In genomic region chr16:39056061-39056460, GRCm38 (mm10) we compare ENCODE assay signal across 8 mouse cellular contexts.
A peak's percentile ranks its signal among the peaks of the same experiment; 100 is the strongest.
DNase-seq lines count a peak whose midpoint lies in the region; ATAC-seq and TF ChIP-seq lines count a peak whose summit lies in the region.

No protein-coding gene starts in this region.

- peak; percentile 34; the same call in 1 of the 2 replicates for ATAC-seq in neural tube, embryonic 14.5 days (ENCODE audit: low read depth)
- no peak for ATAC-seq in megakaryocyte, adult 5-6 weeks (ENCODE audit: poor library complexity, severe bottlenecking)

- no peaks in the 10 kb centered on the region for H3K9me3 ChIP-seq in neural tube, embryonic 14.5 days (ENCODE audit: control insufficient read depth, low read length)

- DNase-seq in adrenal gland, adult (ENCODE audit: inconsistent age in 2 of 2, low spot score in 1 of 2) = peak; percentile 11 to 73
- no peak for DNase-seq in adrenal gland, adult 8-10 months
- peak; percentile 18 for DNase-seq in thymus, postnatal 4 days
- DNase-seq in thymus, adult 2 months = no peak
- DNase-seq in heart, postnatal 10 days = peak; percentile 12 to 56
- peak; percentile 59 to 66 for DNase-seq in left cerebral cortex, adult 18-20 months (ENCODE audit: low spot score in 2 of 2)

- H3K36me3 ChIP-seq in thymus, adult 2 months (ENCODE audit: control insufficient read depth, insufficient read depth, low read length) = no peaks in the 10 kb centered on the region
- H3K36me3 ChIP-seq in neural tube, embryonic 14.5 days (ENCODE audit: control insufficient read depth, insufficient read depth, low read length) = no peaks in the 10 kb centered on the region

- no peaks in the 10 kb centered on the region for H3K27me3 ChIP-seq in thymus, adult 2 months (ENCODE audit: control insufficient read depth, insufficient read depth, low read length)
- no peaks in the 10 kb centered on the region for H3K27me3 ChIP-seq in neural tube, embryonic 14.5 days (ENCODE audit: control insufficient read depth, insufficient read depth, low read length)

- no peak overlapping the region for H3K9ac ChIP-seq in neural tube, embryonic 14.5 days (replicated peaks; ENCODE audit: low read depth, low read length)

- H3K4me1 ChIP-seq in thymus, adult 2 months (replicated peaks; ENCODE audit: control insufficient read depth, insufficient read depth, low read length) = no peaks in the 10 kb centered on the region
- H3K4me1 ChIP-seq in neural tube, embryonic 14.5 days (ENCODE audit: control insufficient read depth, insufficient read depth, low read length) = no peaks in the 10 kb centered on the region

- TF ChIP-seq POLR2A in thymus, adult 2 months (IDR thresholded peaks at IDR 0.05; ENCODE audit: control insufficient read depth, extremely low read depth, insufficient read depth, low read length, poor library complexity) = no peak

- WGBS in thymus, adult 2 months = 22% methylated on average over 6 of the region's 6 CpGs
- 19% methylated on average over 6 of the region's 6 CpGs for WGBS in neural tube, embryonic 14.5 days

- no peak overlapping the region for H3K4me2 ChIP-seq in neural tube, embryonic 14.5 days (ENCODE audit: low read depth, low read length)

- no peak for TF ChIP-seq CTCF in thymus, adult 2 months (IDR thresholded peaks at IDR 0.05; ENCODE audit: borderline replicate concordance, control insufficient read depth, extremely low read depth, insufficient read depth, low read length, poor library complexity)

- H3K4me3 ChIP-seq in thymus, adult 2 months (ENCODE audit: control insufficient read depth, insufficient read depth, low read length) = no peak overlapping the region
- H3K4me3 ChIP-seq in neural tube, embryonic 14.5 days (ENCODE audit: low read depth, low read length) = no peak overlapping the region

- intact Hi-C loops in heart, postnatal 10 days (cut with DNase I) = no loop called here

- H3K27ac ChIP-seq in thymus, adult 2 months (ENCODE audit: control insufficient read depth, insufficient read depth, low read length) = no peak overlapping the region
- no peak overlapping the region for H3K27ac ChIP-seq in neural tube, embryonic 14.5 days (ENCODE audit: low read depth, low read length)

Comparison
In these comparisons a context has a peak if more than half of its experiments do, and no peak if none do; other contexts are left out.
1. DNase-seq: peak in adrenal gland, adult (2 of 2), thymus, postnatal 4 days (single experiment), heart, postnatal 10 days (2 of 2) and left cerebral cortex, adult 18-20 months (2 of 2); none in adrenal gland, adult 8-10 months (single experiment) and thymus, adult 2 months (single experiment).